ENCODE assay signal across 9 mouse cellular contexts in genomic region chr2:166657451-166658011, GRCm38 (mm10). TPM values are rescaled to one million over a fixed set of nuclear protein-coding genes. Genes with fewer than 3 reads are reported as not detected.
DNase-seq lines count a peak whose midpoint lies in the region; ATAC-seq and TF ChIP-seq lines count a peak whose summit lies in the region.
"Had no signal": no experiment of that assay in that cellular context is flagged by ENCODE, and none has a peak within 500 bp of the region (broad histone marks: within the 10 kb centered on the region; RNA-seq: fewer than 3 reads in every experiment).

No protein-coding gene starts in this region.

- TF ChIP-seq POLR2A in spleen, adult 2 months (IDR thresholded peaks at IDR 0.05; ENCODE audit: low read depth, low read length): no peak

- ATAC-seq in intestine, embryonic 14.5 days (replicated peaks; ENCODE audit: low FRiP score, low TSS enrichment, low read depth): no peak
- no peak for ATAC-seq in liver, postnatal 0 days
- peak; percentile 37; the same call in 1 of the 2 replicates for ATAC-seq in stomach, embryonic 15.5 days (ENCODE audit: insufficient read depth, low FRiP score, low read depth)
- no peak for ATAC-seq in erythroblast, adult 5-6 weeks (replicated peaks; ENCODE audit: low FRiP score, poor library complexity, severe bottlenecking)

- H3K4me1 ChIP-seq in spleen, adult 2 months (ENCODE audit: control insufficient read depth, insufficient read depth, insufficient read length): peaks cover 72% of the 10 kb centered on the region
- peaks cover 11% of the 10 kb centered on the region; the same call in 1 of the 2 replicates for H3K4me1 ChIP-seq in intestine, embryonic 14.5 days (replicated peaks; ENCODE audit: control insufficient read depth, insufficient read depth, low read length)
- peaks cover 40% of the 10 kb centered on the region for H3K4me1 ChIP-seq in liver, postnatal 0 days (ENCODE audit: insufficient read depth)
- H3K4me1 ChIP-seq in stomach, embryonic 15.5 days: peaks cover 31% of the 10 kb centered on the region

- H3K9ac ChIP-seq in intestine, embryonic 14.5 days (ENCODE audit: low read length): no peak overlapping the region
- no peak overlapping the region for H3K9ac ChIP-seq in liver, postnatal 0 days (replicated peaks)
- no peak overlapping the region; the same call in 1 of the 2 replicates for H3K9ac ChIP-seq in stomach, embryonic 15.5 days
- H3K9ac ChIP-seq: liver, embryonic 15.5 days had no signal

- H3K27ac ChIP-seq in spleen, adult 2 months (ENCODE audit: insufficient read depth, low read length): peak overlapping the region; percentile 75
- peak overlapping the region; percentile 57 for H3K27ac ChIP-seq in intestine, embryonic 14.5 days (ENCODE audit: low read depth)
- peak overlapping the region; percentile 39; the same call in 1 of the 2 replicates for H3K27ac ChIP-seq in liver, postnatal 0 days (ENCODE audit: low read depth)
- H3K27ac ChIP-seq in stomach, embryonic 15.5 days: peak overlapping the region; percentile 68
- H3K27ac ChIP-seq: liver, embryonic 15.5 days had no signal

- no peak overlapping the region for H3K4me3 ChIP-seq in spleen, adult 2 months (ENCODE audit: extremely low read depth, insufficient read depth, insufficient read length)
- no peak overlapping the region for H3K4me3 ChIP-seq in intestine, embryonic 14.5 days (ENCODE audit: low read depth, low read length)
- no peak overlapping the region for H3K4me3 ChIP-seq in liver, postnatal 0 days (ENCODE audit: low read depth, low read length)
- no peak overlapping the region for H3K4me3 ChIP-seq in stomach, embryonic 15.5 days (replicated peaks)
- H3K4me3 ChIP-seq: liver, embryonic 15.5 days had no signal

- no peak for TF ChIP-seq CTCF in spleen, adult 2 months (IDR thresholded peaks at IDR 0.05; ENCODE audit: extremely low read depth, insufficient read depth, insufficient read length, insufficient replicate concordance)
- no peak for TF ChIP-seq CTCF in liver, postnatal 0 days (IDR thresholded peaks at IDR 0.05; ENCODE audit: low read depth)

- 84% methylated on average over 10 of the region's 10 CpGs for WGBS in spleen, adult 2 months
- whole genome bisulfite sequencing in intestine, embryonic 14.5 days: 57% methylated on average over 10 of the region's 10 CpGs
- WGBS in liver, postnatal 0 days (ENCODE audit: insufficient replicate concordance): 66% methylated on average over 10 of the region's 10 CpGs
- WGBS in stomach, embryonic 15.5 days: 56% methylated on average over 10 of the region's 10 CpGs

- H3K9me3 ChIP-seq in intestine, embryonic 14.5 days (ENCODE audit: control insufficient read depth, low read length): no peaks in the 10 kb centered on the region
- no peaks in the 10 kb centered on the region for H3K9me3 ChIP-seq in liver, postnatal 0 days (ENCODE audit: low read length)
- H3K9me3 ChIP-seq in stomach, embryonic 15.5 days: no peaks in the 10 kb centered on the region
- H3K9me3 ChIP-seq: liver, embryonic 15.5 days had no signal

- no peak for TF ChIP-seq EP300 in liver, postnatal 0 days (IDR thresholded peaks at IDR 0.05; ENCODE audit: low read depth)

- no peaks in the 10 kb centered on the region for H3K36me3 ChIP-seq in spleen, adult 2 months (ENCODE audit: control insufficient read depth, insufficient read depth, low read length)
- no peaks in the 10 kb centered on the region for H3K36me3 ChIP-seq in intestine, embryonic 14.5 days (ENCODE audit: control insufficient read depth, insufficient read depth, low read length)
- no peaks in the 10 kb centered on the region for H3K36me3 ChIP-seq in liver, postnatal 0 days (replicated peaks; ENCODE audit: insufficient read depth, low read length)
- H3K36me3 ChIP-seq in stomach, embryonic 15.5 days: no peaks in the 10 kb centered on the region
- H3K36me3 ChIP-seq: liver, embryonic 15.5 days had no signal

- no peak for DNase-seq in spleen, adult 2 months (ENCODE audit: low read depth in 1 of 2, low spot score in 2 of 2)
- no peak for DNase-seq in spleen, postnatal 36 days (ENCODE audit: low spot score in 2 of 2)
- DNase-seq in intestine, embryonic 14.5 days (ENCODE audit: low spot score): no peak
- DNase-seq in liver, postnatal 0 days: no peak
- DNase-seq in layer of hippocampus, postnatal 10 days (ENCODE audit: low spot score in 2 of 2): no peak
- no peak for DNase-seq in left cerebral cortex, adult 9 months (ENCODE audit: low spot score in 2 of 2)

- H3K4me2 ChIP-seq in intestine, embryonic 14.5 days (ENCODE audit: low read length): no peak overlapping the region
- H3K4me2 ChIP-seq in liver, postnatal 0 days (ENCODE audit: low read depth, low read length): no peak overlapping the region
- H3K4me2 ChIP-seq in stomach, embryonic 15.5 days: no peak overlapping the region
- H3K4me2 ChIP-seq: liver, embryonic 15.5 days had no signal

- H3K27me3 ChIP-seq in spleen, adult 2 months (ENCODE audit: control insufficient read depth, insufficient read depth, low read length): no peaks in the 10 kb centered on the region
- no peaks in the 10 kb centered on the region for H3K27me3 ChIP-seq in intestine, embryonic 14.5 days (replicated peaks; ENCODE audit: control insufficient read depth, insufficient read depth, low read length)
- H3K27me3 ChIP-seq in liver, postnatal 0 days (ENCODE audit: insufficient read depth, low read length): no peaks in the 10 kb centered on the region
- H3K27me3 ChIP-seq in stomach, embryonic 15.5 days (replicated peaks): no peaks in the 10 kb centered on the region
- H3K27me3 ChIP-seq: liver, embryonic 15.5 days had no signal

RNA-seq across cellular contexts. Expression of gene Prex1, which starts 56.1 kb away (rescaled TPM):
- 123 and 154 TPM in 2 replicates for polyA plus RNA-seq in spleen, adult 2 months (2012; rRNA removed)
- polyA plus RNA-seq in intestine, embryonic 14.5 days (2014; fragmentation: Nextera tagmentation; extraction: Ambion mirVana): 11.3 and 13.6 TPM in 2 replicates
- polyA plus RNA-seq in liver, postnatal 0 days (2015; fragmentation: Nextera tagmentation; extraction: Ambion mirVana): 5.4 and 6.3 TPM in 2 replicates
- polyA plus RNA-seq in stomach, embryonic 15.5 days (2015; fragmentation: Nextera tagmentation; extraction: Ambion mirVana): 11.6 and 12.4 TPM in 2 replicates
- total RNA-seq in layer of hippocampus, postnatal 10 days (2021): 10 to 100 TPM; 76.6 to 86.9 TPM
- 15.9 and 26.5 TPM in 2 replicates for total RNA-seq in erythroblast, adult 5-6 weeks (2015; ENCODE audit: low replicate concordance)
- 19.8 and 35.4 TPM in 2 replicates for total RNA-seq in erythroblast, adult 5-6 weeks (2017; ENCODE audit: low replicate concordance)
